Mouse (Mus musculus): ENCODE results near the gene Zfp980. TPM values are rescaled to one million over a fixed set of nuclear protein-coding genes. Genes with fewer than 3 reads are reported as not detected.
"Not testable (repeated sequence)": the region's sequence is repeated elsewhere in the genome, so short reads cannot be mapped to it uniquely, and the experiment has no call there.

Zfp980 gene
- polyA plus RNA-seq (2015; fragmentation: Nextera tagmentation; extraction: Ambion mirVana) = not detected in 2 replicates

- ATAC-seq (ENCODE audit: insufficient read depth, low FRiP score, low read depth); H3K27me3 ChIP-seq (replicated peaks); H3K9me3 ChIP-seq; H3K4me2 ChIP-seq; H3K27ac ChIP-seq; H3K36me3 ChIP-seq; H3K4me3 ChIP-seq (replicated peaks); H3K4me1 ChIP-seq; H3K9ac ChIP-seq: not testable (repeated sequence)
- 84% methylated on average over 3 of the region's 3 CpGs for WGBS
These were observed at the start of gene Zfp980 for GRCm38 (mm10) chr4:145670385-145670784. Gene Zfp980, plus strand, starts transcription at chr4:145670685.

DNA sequence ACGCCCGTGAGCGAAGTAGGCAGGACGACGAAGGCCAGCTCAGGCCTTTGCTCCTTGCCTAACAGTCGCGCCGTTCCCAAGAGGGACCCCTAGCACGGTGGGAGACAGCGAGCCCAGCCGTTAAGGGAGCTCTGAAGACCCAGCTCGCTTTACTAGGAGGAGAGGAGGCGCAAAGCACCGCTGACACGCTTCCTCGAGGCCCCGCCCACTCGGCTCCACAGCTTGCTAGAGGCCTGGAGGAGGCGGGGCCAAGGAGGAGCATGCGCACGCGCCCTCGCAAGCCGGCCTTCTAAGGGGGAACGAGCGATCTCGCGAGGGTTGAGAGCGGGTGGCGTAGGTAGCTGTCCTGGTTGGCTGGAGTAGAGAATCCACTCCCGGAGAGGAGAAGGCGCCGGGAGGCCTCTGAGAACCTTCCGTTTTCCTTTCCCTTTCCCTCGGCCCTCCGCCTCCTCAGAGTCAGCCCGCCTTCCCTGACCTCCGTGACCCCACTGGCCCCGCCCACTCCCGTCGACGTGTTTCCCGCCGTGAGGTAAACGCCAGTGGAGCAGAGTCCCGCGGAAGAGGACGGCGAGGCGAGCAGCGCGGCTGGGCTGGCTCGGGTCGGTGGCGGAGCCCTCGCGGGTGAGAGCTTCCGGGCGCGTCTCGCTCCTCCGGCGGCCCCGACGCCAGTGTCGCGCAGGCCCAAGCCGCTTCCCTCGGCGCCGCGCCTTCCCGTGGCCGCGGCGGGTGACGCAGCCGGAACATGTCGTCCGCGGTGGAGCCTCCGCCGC, 29.9 kb upstream of the Zfp980 start:
- H3K27ac ChIP-seq; ATAC-seq (ENCODE audit: insufficient read depth, low FRiP score, low read depth); H3K9ac ChIP-seq; H3K36me3 ChIP-seq; H3K9me3 ChIP-seq; H3K27me3 ChIP-seq (replicated peaks); H3K4me1 ChIP-seq; H3K4me3 ChIP-seq (replicated peaks): not testable (repeated sequence)
- WGBS = 24% methylated on average over 74 of the region's 83 CpGs
- 0 out of 2 replicates have a peak overlapping the region, but pooled peaks have one; percentile 19 for H3K4me2 ChIP-seq

DNA sequence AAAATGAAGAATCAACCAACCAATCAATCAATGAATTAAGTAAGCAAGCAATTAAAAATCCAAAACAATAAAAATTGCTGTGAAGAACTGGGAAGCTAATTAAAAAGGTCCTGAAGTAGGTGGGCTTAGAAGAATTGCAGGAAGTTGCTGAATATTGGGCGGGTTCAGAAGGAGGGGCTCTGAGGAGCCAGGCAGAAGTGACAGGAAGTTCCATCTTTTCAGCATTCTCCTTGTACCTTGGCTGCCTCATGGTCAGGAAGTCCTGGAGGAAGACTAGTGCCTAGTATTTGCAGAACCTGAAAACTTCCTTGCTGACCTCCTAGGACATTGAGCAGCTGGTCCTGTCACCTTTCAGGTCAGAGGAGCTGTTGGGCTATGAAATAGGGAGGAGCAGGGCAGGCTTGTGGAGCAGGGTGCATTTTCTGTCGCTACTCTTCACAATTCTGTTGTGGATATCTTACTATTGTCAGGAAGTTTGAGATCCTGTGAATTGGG, 3.8 kb downstream of the Zfp980 start:
- not testable (repeated sequence) for H3K9me3 ChIP-seq; H3K4me3 ChIP-seq (replicated peaks); H3K4me2 ChIP-seq; H3K27me3 ChIP-seq (replicated peaks); H3K27ac ChIP-seq; H3K9ac ChIP-seq; H3K4me1 ChIP-seq; ATAC-seq (ENCODE audit: insufficient read depth, low FRiP score, low read depth); H3K36me3 ChIP-seq
- WGBS = 60% methylated on average over 2 of the region's 2 CpGs

DNA sequence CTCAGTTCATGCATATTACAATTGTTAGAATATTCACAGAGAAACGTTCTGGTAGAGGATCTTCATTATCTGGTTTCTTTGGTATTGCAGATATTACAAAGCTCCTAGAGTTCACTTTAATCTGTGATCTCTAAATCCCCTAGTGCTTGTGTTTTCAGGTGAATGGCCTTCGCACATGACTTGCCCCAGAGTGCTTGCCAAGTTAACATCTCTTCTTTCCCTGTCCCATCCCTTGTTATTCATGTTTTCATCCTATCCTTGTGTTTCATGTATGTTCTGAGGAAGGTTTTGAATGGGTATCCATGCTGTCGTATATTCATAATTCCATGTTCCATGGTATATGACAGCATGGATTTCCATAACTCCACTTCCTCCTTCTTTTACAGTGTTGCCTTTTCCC, 9.7 kb downstream of the Zfp980 start:
- not testable (repeated sequence) for ATAC-seq (ENCODE audit: insufficient read depth, low FRiP score, low read depth); H3K9ac ChIP-seq; H3K27ac ChIP-seq; H3K27me3 ChIP-seq (replicated peaks); H3K9me3 ChIP-seq; H3K4me3 ChIP-seq (replicated peaks); H3K4me1 ChIP-seq; H3K4me2 ChIP-seq; H3K36me3 ChIP-seq
- 81% methylated on average over 3 of the region's 3 CpGs for WGBS

GRCm38 (mm10) chr4:145680672-145681387, 10.3 kb downstream of the Zfp980 start:
- not testable (repeated sequence) for H3K27me3 ChIP-seq (replicated peaks); H3K9ac ChIP-seq

GRCm38 (mm10) chr4:145682021-145682420, 11.5 kb downstream of the Zfp980 start:
- H3K27ac ChIP-seq; ATAC-seq (ENCODE audit: insufficient read depth, low FRiP score, low read depth); H3K4me2 ChIP-seq; H3K36me3 ChIP-seq; H3K4me1 ChIP-seq; H3K9me3 ChIP-seq; H3K27me3 ChIP-seq (replicated peaks); H3K4me3 ChIP-seq (replicated peaks); H3K9ac ChIP-seq: not testable (repeated sequence)
- 81% methylated on average over 10 of the region's 11 CpGs for WGBS

More at GRCm38 (mm10) chr4:145680672-145681387, 10.3 kb downstream of the Zfp980 start:
- H3K4me3 ChIP-seq (replicated peaks); H3K4me2 ChIP-seq; H3K27ac ChIP-seq; ATAC-seq (ENCODE audit: insufficient read depth, low FRiP score, low read depth); H3K9me3 ChIP-seq; H3K4me1 ChIP-seq; H3K36me3 ChIP-seq: not testable (repeated sequence)
- 29% methylated on average over 1 of the region's 1 CpGs for WGBS

- H3K9me3 ChIP-seq; H3K4me1 ChIP-seq; H3K4me2 ChIP-seq; H3K9ac ChIP-seq; H3K36me3 ChIP-seq; H3K27ac ChIP-seq; H3K4me3 ChIP-seq (replicated peaks); H3K27me3 ChIP-seq (replicated peaks); ATAC-seq (ENCODE audit: insufficient read depth, low FRiP score, low read depth): not testable (repeated sequence)
- 77% methylated on average over 3 of the region's 3 CpGs for WGBS
These were observed 12.7 kb downstream of the Zfp980 start for GRCm38 (mm10) chr4:145683024-145683766.

- ATAC-seq (ENCODE audit: insufficient read depth, low FRiP score, low read depth); H3K4me1 ChIP-seq; H3K27ac ChIP-seq; H3K36me3 ChIP-seq; H3K9me3 ChIP-seq; H3K4me3 ChIP-seq (replicated peaks); H3K27me3 ChIP-seq (replicated peaks); H3K9ac ChIP-seq; H3K4me2 ChIP-seq: not testable (repeated sequence)
- WGBS = 50% methylated on average over 2 of the region's 2 CpGs
These were observed 15.6 kb downstream of the Zfp980 start for GRCm38 (mm10) chr4:145686061-145686460.

- H3K27ac ChIP-seq; H3K4me1 ChIP-seq; H3K27me3 ChIP-seq (replicated peaks); H3K9me3 ChIP-seq; H3K9ac ChIP-seq; H3K36me3 ChIP-seq: not testable (repeated sequence)
- ATAC-seq (ENCODE audit: insufficient read depth, low FRiP score, low read depth) = peak; percentile 82
- Histone ChIP-seq H3K4me3 (replicated peaks) (peak overlapping the region; percentile 30), H3K4me2 (peak overlapping the region; percentile 51)
- WGBS = 2% methylated on average over 29 of the region's 83 CpGs
These were observed 74.6 kb downstream of the Zfp980 start for GRCm38 (mm10) chr4:145744935-145745644.

GRCm38 (mm10) chr4:145745645-145745991, 75.1 kb downstream of the Zfp980 start:
- H3K27me3 ChIP-seq (replicated peaks); H3K4me3 ChIP-seq (replicated peaks); H3K9ac ChIP-seq; H3K4me2 ChIP-seq; H3K36me3 ChIP-seq; H3K27ac ChIP-seq; H3K9me3 ChIP-seq; ATAC-seq (ENCODE audit: insufficient read depth, low FRiP score, low read depth); H3K4me1 ChIP-seq: not testable (repeated sequence)
- WGBS = no CpG with 5 or more reads among the region's 30 CpGs
